Mouse (Mus musculus) cerebellum, adult 11-12 months (tissue): ENCODE results near the gene E130308A19Rik.
"Not testable (repeated sequence)": the region's sequence is repeated elsewhere in the genome, so short reads cannot be mapped to it uniquely, and the experiment has no call there.

Experiments
- DNase-seq: peaks from one replicate; pipeline ENCODE4 v3.0.0; 2022

The E130308A19Rik gene

GRCm38 (mm10) chr4:59793626-59794025 lies 167.6 kb downstream of the E130308A19Rik start:
- not testable (repeated sequence) for DNase-seq

- DNase-seq = no peak
Observed at GRCm38 (mm10) chr4:59794116-59794515, 168.1 kb downstream of the E130308A19Rik start.

GRCm38 (mm10) chr4:59795788-59796455 lies 169.9 kb downstream of the E130308A19Rik start:
- no peak for DNase-seq

DNA sequence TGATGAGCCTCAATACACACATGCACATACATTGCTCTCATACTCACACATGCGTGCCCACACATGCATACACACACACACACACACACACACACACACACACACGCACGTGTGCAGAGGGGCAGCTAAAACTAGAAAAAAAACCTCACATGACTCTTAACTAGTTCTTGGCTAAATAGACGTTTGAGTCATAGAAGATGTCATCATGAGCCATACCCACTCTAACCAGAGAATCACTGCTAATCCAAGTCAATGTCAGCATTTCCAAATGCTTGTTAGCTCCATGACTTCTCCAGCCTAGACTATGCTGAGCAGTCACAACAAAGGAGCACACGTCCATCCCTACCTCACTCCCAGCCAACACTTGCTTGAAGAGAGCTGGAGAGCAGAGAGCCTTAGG lies 174.2 kb downstream of the E130308A19Rik start:
- DNase-seq = no peak

GRCm38 (mm10) chr4:59801489-59801888 lies 175.5 kb downstream of the E130308A19Rik start, which contains the start of gene Inip:
TSS of gene Inip (minus strand) at chr4:59801589.
- DNase-seq = no peak

GRCm38 (mm10) chr4:59802107-59802506 lies 176.1 kb downstream of the E130308A19Rik start:
- no peak for DNase-seq

DNA sequence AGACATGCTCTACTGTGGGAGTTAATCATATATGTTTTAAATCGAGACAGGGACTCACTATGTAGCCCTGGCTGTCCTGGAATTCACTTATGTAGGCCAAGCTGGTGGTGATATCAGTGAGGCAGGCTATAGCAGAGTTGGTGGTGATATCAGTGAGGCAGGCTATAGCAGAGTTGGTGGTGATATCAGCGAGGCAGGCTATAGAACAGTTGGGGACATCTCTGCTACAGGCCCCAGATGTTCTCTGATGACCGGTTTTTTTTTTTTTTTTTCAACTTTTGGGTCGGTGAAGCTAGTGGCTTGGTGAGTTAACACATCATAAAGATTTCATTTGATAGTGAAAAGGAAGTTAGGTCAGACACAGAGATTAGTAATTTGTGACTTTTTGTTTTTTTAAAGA lies 176.8 kb downstream of the E130308A19Rik start:
- DNase-seq = no peak

DNA sequence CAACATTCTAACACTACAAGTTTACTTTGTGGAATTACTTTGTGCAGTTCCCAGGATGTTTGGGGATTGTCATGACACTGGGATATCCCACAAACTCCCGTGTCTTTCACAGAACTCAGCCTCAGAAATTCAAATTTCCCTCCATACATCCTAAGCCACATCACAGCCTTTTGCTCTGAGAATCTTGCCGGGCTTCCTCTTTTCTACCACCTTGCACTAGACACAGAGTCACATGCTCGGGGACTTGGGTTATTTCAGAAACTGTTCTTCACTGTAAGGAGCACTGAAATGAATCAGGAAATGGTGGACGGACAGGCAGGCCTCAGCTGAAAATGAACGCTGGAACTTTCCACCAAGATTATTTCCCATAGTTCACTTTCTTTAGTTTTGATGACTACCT lies 177.3 kb downstream of the E130308A19Rik start:
- DNase-seq = no peak

DNA sequence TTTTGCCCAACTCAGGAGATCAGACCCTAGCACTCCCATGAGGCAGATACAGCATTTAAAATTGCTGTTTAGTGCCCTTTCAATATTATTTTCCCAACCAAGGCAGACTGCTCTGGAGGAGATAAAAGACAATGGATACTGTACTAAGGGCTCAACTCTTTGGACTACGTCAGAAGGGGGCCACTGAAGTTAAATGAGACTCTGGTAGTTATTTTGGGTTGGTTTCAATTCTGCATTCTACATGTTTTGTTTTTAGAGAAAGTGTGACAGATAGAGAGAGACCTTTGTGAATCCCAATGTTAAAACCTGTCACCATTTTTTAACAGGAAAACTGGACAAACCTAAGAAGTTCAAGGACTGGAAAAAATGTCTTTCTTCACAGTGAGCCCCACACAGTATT lies 178.7 kb downstream of the E130308A19Rik start:
- no peak for DNase-seq

DNA sequence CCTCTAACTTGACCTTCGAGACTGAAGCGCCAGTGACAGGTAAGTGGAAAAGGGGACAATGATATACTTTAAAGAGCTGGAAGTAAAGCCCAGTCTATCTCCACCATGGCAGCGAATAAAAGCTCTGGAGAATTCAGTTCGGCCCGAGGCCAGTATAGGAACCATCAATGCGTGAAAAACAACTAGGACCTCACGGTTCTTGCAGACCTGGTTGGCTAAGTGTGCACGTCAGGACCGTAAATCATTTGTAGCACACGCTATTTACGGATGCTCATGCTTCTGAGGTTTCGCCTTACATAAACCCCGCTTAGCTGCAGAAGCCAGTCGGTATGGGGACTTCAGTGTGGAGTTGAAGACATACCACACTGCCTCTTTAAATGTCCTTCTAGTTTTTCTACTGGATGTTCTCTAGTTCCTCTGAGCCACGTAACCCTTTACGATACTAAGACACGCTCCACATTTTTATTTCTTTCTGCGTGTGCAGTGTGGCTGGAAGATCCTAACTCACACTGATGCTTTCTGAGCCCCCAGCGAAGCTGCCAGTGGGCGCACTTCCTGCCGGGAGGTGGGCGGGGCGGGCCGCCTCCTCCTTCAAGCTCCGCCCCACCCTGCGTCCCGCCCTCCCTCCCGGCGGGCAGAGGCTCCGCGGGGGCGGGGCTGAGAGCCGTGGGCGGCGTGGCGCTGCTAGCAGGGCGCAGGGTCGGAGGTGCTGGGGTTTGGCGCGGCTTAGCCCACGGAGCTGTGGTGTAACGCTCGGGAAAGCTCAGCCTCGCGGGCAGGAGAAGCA lies 179.4 kb downstream of the E130308A19Rik start, which contains the start of gene Snx30:
Snx30 (plus strand) TSS at position 660 of the 787 bp plus-strand sequence.
- DNase-seq = peak; percentile 91

DNA sequence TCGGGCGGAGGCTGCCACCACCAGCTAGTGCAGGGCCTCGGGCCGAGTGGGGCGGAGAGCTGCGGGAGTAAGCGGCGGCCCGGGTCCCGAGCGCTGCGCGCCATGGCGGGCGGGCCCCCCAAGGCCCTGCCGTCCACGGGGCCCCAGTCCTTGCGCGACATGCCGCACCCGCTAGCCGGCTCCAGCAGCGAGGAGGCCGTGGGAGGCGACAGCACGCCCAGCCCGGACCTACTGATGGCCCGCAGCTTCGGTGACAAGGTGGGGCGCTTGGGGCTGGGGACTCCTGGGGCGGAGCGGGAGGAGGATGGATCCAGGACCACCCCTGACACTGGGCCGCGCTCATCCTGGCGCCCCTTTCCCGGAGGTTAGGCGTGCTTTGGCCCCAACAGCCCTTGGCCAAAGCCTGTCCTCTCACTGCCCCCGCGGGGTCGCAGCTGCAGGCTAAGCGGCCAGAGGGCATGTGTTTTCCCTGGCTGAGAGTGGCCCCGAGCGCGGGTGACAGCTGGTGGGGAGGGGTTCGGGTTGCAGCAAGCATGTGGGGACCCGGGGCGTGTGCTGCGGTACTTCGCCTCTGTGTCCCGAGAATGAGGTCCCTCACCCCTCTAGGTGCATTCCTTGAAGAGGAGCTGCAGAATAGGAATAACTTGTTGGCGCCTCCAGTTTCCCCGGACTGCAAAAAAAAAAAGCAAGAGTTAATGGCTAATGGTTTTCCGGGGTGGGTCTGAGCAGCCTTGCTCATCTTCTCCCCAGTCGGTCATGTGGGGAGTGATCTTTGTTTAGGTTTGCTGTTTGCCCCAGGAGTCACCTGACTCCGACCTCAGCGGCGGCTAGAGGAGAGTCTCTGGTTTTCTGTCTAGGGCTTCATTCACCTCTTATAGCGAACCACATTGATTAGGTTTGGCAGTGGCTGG lies 180.2 kb downstream of the E130308A19Rik start:
- peak; percentile 78 for DNase-seq

DNA sequence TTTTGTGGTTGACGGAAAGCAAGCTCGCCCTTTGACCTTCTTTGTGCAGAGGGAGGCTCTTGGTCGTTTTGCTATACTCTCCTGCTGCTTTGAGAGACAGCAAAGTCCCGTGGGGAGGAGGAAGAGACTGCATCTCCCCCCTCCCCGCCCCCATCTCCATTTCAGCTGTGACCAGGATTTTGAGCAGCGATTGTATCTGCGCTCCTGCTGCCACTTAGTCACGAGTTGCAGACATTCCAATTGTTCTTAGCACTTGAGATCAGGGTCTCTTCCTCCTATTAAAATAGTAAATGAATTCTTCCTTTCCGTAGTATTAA lies 180.8 kb downstream of the E130308A19Rik start:
- DNase-seq = no peak

- no peak for DNase-seq
Observed at GRCm38 (mm10) chr4:59807521-59807920, 181.5 kb downstream of the E130308A19Rik start.

GRCm38 (mm10) chr4:59808396-59808795 lies 182.4 kb downstream of the E130308A19Rik start:
- peak; percentile 42 for DNase-seq
